Mouse (Mus musculus): ENCODE results near the gene Sp6. TPM values are rescaled to one million over a fixed set of nuclear protein-coding genes. Genes with fewer than 3 reads are reported as not detected.

The Sp6 gene
- polyA plus RNA-seq, 1 experiment from 2014 or later = 0.21 TPM

- H3K4me2 ChIP-seq (ENCODE audit: low read depth, low read length) = no peak overlapping the region
- peaks cover 36% of the 10 kb centered on the region for H3K27me3 ChIP-seq (ENCODE audit: control insufficient read depth, insufficient read depth, low read length)
- no peak overlapping the region for H3K27ac ChIP-seq (ENCODE audit: low read length)
- H3K9me3 ChIP-seq (replicated peaks; ENCODE audit: control insufficient read depth, low read length) = no peaks in the 10 kb centered on the region
- H3K9ac ChIP-seq (ENCODE audit: low read length) = no peak overlapping the region
- 60% methylated on average over 5 of the region's 5 CpGs for WGBS
- no peak for ATAC-seq (replicated peaks; ENCODE audit: extremely low read depth, insufficient read depth, low FRiP score)
- H3K36me3 ChIP-seq (ENCODE audit: control insufficient read depth, insufficient read depth) = no peaks in the 10 kb centered on the region
- no peak overlapping the region for H3K4me3 ChIP-seq (ENCODE audit: low read length)
- peaks cover 3% of the 10 kb centered on the region; the same call in 1 of the 2 replicates for H3K4me1 ChIP-seq (ENCODE audit: control insufficient read depth, insufficient read depth, low read length)
These were observed 21.7 kb upstream of the Sp6 start for GRCm38 (mm10) chr11:96991501-96991900.

- Histone ChIP-seq H3K4me1 (ENCODE audit: control insufficient read depth, insufficient read depth, low read length) (peaks cover 4% of the 10 kb centered on the region; the same call in 1 of the 2 replicates), H3K9me3 (replicated peaks; ENCODE audit: control insufficient read depth, low read length) (no peaks in the 10 kb centered on the region), H3K4me2 (ENCODE audit: low read depth, low read length) (no peak overlapping the region), H3K4me3 (ENCODE audit: low read length) (no peak overlapping the region), H3K36me3 (ENCODE audit: control insufficient read depth, insufficient read depth) (no peaks in the 10 kb centered on the region), H3K9ac (ENCODE audit: low read length) (no peak overlapping the region), H3K27ac (ENCODE audit: low read length) (no peak overlapping the region), H3K27me3 (ENCODE audit: control insufficient read depth, insufficient read depth, low read length) (peaks cover 34% of the 10 kb centered on the region)
- no peak; the same call in 1 of the 2 replicates for ATAC-seq (replicated peaks; ENCODE audit: extremely low read depth, insufficient read depth, low FRiP score)
- 33% methylated on average over 8 of the region's 8 CpGs for WGBS
These were observed 20.4 kb upstream of the Sp6 start for GRCm38 (mm10) chr11:96992722-96993311.

GRCm38 (mm10) chr11:96995031-96995430, 18.2 kb upstream of the Sp6 start:
- Histone ChIP-seq H3K4me1 (ENCODE audit: control insufficient read depth, insufficient read depth, low read length) (peaks cover 3% of the 10 kb centered on the region; the same call in 1 of the 2 replicates), H3K9me3 (replicated peaks; ENCODE audit: control insufficient read depth, low read length) (no peaks in the 10 kb centered on the region), H3K9ac (ENCODE audit: low read length) (no peak overlapping the region), H3K27me3 (ENCODE audit: control insufficient read depth, insufficient read depth, low read length) (peaks cover 39% of the 10 kb centered on the region), H3K4me3 (ENCODE audit: low read length) (no peak overlapping the region), H3K36me3 (ENCODE audit: control insufficient read depth, insufficient read depth) (no peaks in the 10 kb centered on the region), H3K4me2 (ENCODE audit: low read depth, low read length) (no peak overlapping the region), H3K27ac (ENCODE audit: low read length) (no peak overlapping the region)
- ATAC-seq (replicated peaks; ENCODE audit: extremely low read depth, insufficient read depth, low FRiP score) = no peak
- WGBS = 34% methylated on average over 5 of the region's 5 CpGs

- no peak overlapping the region for H3K4me2 ChIP-seq (ENCODE audit: low read depth, low read length)
- peaks cover 38% of the 10 kb centered on the region for H3K27me3 ChIP-seq (ENCODE audit: control insufficient read depth, insufficient read depth, low read length)
- H3K4me3 ChIP-seq (ENCODE audit: low read length) = no peak overlapping the region
- WGBS = 65% methylated on average over 15 of the region's 15 CpGs
- H3K4me1 ChIP-seq (ENCODE audit: control insufficient read depth, insufficient read depth, low read length) = peaks cover 3% of the 10 kb centered on the region; the same call in 1 of the 2 replicates
- ATAC-seq (replicated peaks; ENCODE audit: extremely low read depth, insufficient read depth, low FRiP score) = 0 out of 2 replicates have a peak, but pooled peaks have one; percentile 15
- no peak overlapping the region for H3K9ac ChIP-seq (ENCODE audit: low read length)
- no peaks in the 10 kb centered on the region for H3K9me3 ChIP-seq (replicated peaks; ENCODE audit: control insufficient read depth, low read length)
- no peaks in the 10 kb centered on the region for H3K36me3 ChIP-seq (ENCODE audit: control insufficient read depth, insufficient read depth)
- H3K27ac ChIP-seq (ENCODE audit: low read length) = no peak overlapping the region
These were observed 17.1 kb upstream of the Sp6 start for GRCm38 (mm10) chr11:96995836-96996772.

GRCm38 (mm10) chr11:96996773-96997379, 16.3 kb upstream of the Sp6 start:
- H3K4me3 ChIP-seq (ENCODE audit: low read length) = peak overlapping the region; percentile 41
- no peaks in the 10 kb centered on the region for H3K36me3 ChIP-seq (ENCODE audit: control insufficient read depth, insufficient read depth)
- H3K27ac ChIP-seq (ENCODE audit: low read length) = no peak overlapping the region
- peaks cover 37% of the 10 kb centered on the region for H3K27me3 ChIP-seq (ENCODE audit: control insufficient read depth, insufficient read depth, low read length)
- no peak for ATAC-seq (replicated peaks; ENCODE audit: extremely low read depth, insufficient read depth, low FRiP score)
- peaks cover 3% of the 10 kb centered on the region; the same call in 1 of the 2 replicates for H3K4me1 ChIP-seq (ENCODE audit: control insufficient read depth, insufficient read depth, low read length)
- WGBS = 16% methylated on average over 17 of the region's 17 CpGs
- H3K9ac ChIP-seq (ENCODE audit: low read length) = peak overlapping the region; percentile 60
- H3K4me2 ChIP-seq (ENCODE audit: low read depth, low read length) = peak overlapping the region; percentile 62
- no peaks in the 10 kb centered on the region for H3K9me3 ChIP-seq (replicated peaks; ENCODE audit: control insufficient read depth, low read length)

DNA sequence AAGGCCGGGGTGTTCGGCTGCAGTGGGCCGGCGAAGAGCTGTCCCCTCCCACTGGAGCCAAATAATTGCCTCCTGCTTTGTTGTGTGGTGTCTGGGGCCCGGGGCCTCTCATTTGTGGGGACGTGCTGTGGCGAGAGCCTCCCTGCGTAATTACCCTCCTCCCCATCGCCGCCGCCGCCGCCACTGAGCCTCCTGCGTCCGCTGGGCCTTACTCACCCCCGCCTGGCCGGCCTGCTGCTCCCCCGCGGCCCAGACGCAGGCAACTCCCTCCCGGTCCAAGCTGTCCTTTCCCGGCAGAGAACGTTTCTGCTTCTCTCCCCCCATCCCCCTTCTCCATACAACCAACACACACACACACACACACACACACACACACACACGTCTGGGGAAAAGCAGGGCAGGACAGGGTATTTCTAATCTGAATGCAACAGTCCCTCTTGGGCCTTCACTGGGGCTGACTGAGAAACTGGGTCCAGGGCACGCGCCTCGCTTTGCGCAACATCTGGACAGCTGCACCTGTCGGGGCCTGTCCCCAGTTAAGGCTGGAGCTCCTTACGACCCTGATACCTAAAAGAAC, 15.7 kb upstream of the Sp6 start:
- Histone ChIP-seq H3K4me2 (ENCODE audit: low read depth, low read length) (peak overlapping the region; percentile 62), H3K9me3 (replicated peaks; ENCODE audit: control insufficient read depth, low read length) (no peaks in the 10 kb centered on the region), H3K36me3 (ENCODE audit: control insufficient read depth, insufficient read depth) (no peaks in the 10 kb centered on the region), H3K4me1 (ENCODE audit: control insufficient read depth, insufficient read depth, low read length) (peaks cover 3% of the 10 kb centered on the region; the same call in 1 of the 2 replicates), H3K27me3 (ENCODE audit: control insufficient read depth, insufficient read depth, low read length) (peaks cover 35% of the 10 kb centered on the region), H3K27ac (ENCODE audit: low read length) (no peak overlapping the region), H3K9ac (ENCODE audit: low read length) (peak overlapping the region; percentile 60), H3K4me3 (ENCODE audit: low read length) (peak overlapping the region; percentile 41)
- ATAC-seq (replicated peaks; ENCODE audit: extremely low read depth, insufficient read depth, low FRiP score) = no peak
- WGBS = 7% methylated on average over 30 of the region's 30 CpGs

DNA sequence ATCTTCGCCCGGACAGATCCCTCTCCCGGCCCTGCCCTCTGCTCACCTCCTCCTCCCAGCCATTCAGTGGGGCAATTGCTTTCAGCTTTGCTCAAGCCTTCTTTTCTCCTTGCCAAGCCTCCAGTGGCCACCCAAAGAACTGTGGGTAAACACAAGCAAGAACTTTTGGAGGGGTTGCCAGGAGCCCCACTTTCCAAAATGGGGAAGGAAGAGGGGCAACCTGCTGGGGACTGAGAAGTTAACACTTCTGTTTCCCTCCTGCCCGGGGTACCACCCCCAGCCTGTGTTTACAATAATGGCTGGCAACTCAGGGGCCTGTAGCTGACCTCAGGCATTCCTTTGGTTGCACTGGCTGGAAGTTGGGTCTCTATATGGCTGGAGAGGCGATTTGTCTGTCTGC, 10.0 kb upstream of the Sp6 start:
- peaks cover 14% of the 10 kb centered on the region for H3K27me3 ChIP-seq (ENCODE audit: control insufficient read depth, insufficient read depth, low read length)
- H3K4me2 ChIP-seq (ENCODE audit: low read depth, low read length) = no peak overlapping the region
- no peak overlapping the region for H3K27ac ChIP-seq (ENCODE audit: low read length)
- WGBS = 40% methylated on average over 5 of the region's 5 CpGs
- ATAC-seq (replicated peaks; ENCODE audit: extremely low read depth, insufficient read depth, low FRiP score) = no peak
- H3K4me1 ChIP-seq (ENCODE audit: control insufficient read depth, insufficient read depth, low read length) = no peaks in the 10 kb centered on the region
- no peaks in the 10 kb centered on the region for H3K9me3 ChIP-seq (replicated peaks; ENCODE audit: control insufficient read depth, low read length)
- H3K9ac ChIP-seq (ENCODE audit: low read length) = no peak overlapping the region
- H3K4me3 ChIP-seq (ENCODE audit: low read length) = no peak overlapping the region
- no peaks in the 10 kb centered on the region for H3K36me3 ChIP-seq (ENCODE audit: control insufficient read depth, insufficient read depth)

- 41% methylated on average over 9 of the region's 9 CpGs for WGBS
- H3K27me3 ChIP-seq (ENCODE audit: control insufficient read depth, insufficient read depth, low read length) = peaks cover 32% of the 10 kb centered on the region
- H3K4me2 ChIP-seq (ENCODE audit: low read depth, low read length) = no peak overlapping the region
- no peak overlapping the region for H3K4me3 ChIP-seq (ENCODE audit: low read length)
- no peaks in the 10 kb centered on the region for H3K4me1 ChIP-seq (ENCODE audit: control insufficient read depth, insufficient read depth, low read length)
- H3K27ac ChIP-seq (ENCODE audit: low read length) = no peak overlapping the region
- no peak for ATAC-seq (replicated peaks; ENCODE audit: extremely low read depth, insufficient read depth, low FRiP score)
- no peaks in the 10 kb centered on the region for H3K9me3 ChIP-seq (replicated peaks; ENCODE audit: control insufficient read depth, low read length)
- no peak overlapping the region for H3K9ac ChIP-seq (ENCODE audit: low read length)
- no peaks in the 10 kb centered on the region for H3K36me3 ChIP-seq (ENCODE audit: control insufficient read depth, insufficient read depth)
These were observed 6.0 kb upstream of the Sp6 start for GRCm38 (mm10) chr11:97007093-97007794.

Data from heart, embryonic 16.5 days (tissue).